Mouse (Mus musculus): ENCODE measurements around the gene Slc39a5. TPM values are rescaled to one million over a fixed set of nuclear protein-coding genes. Genes with fewer than 3 reads are reported as not detected.

Gene Slc39a5
- polyA plus RNA-seq (2016; fragmentation: Nextera tagmentation; extraction: Ambion mirVana) = not detected in 2 replicates

DNA sequence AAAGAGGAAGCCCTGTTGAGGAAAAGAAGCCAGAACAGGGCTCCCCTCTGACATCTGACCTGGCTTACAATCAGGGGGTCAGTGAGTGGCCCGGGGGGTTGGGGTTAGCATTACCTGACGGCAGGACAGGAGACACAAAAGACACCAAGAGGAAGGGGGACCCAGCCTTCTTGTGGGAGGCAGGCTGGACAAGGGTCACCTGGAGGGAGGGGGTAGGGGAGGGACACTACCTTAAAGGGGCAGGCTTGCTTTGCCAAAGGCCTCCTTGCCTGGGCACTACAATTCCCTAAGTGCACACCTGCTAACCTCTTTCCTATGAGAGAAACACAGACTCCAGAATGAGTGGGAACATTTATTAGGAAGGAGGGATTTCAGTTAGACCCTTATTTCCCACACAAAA lies at the start of gene Slc39a5:
Gene Slc39a5 (minus strand): TSS at position 174 of the 400 bp plus-strand sequence.
- Histone ChIP-seq H3K4me3 (no peak within 1 kb of the TSS), H3K9ac (replicated peaks) (no peak within 1 kb of the TSS)
- ATAC-seq (ENCODE audit: low FRiP score, low read depth) = no peak

DNA sequence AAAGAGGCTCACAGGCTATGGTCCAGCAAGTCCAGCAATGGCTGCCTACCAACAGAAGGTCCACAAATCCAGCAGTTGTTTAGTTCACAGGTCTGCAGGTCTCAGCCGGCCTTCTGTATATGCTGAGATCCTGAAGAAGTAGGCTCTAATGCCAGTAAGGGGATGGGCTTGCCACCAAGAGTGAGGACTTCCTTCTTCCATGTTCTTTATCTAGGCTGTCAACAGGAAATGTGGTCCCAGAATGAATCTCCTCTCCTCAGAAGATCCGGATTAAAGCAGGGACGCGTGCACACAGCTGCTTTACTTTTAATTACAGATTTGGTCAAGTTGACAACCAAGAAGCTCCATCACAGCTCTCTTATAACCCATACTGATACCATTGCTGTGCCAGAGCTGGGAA lies 44.4 kb upstream of the Slc39a5 start:
- peaks cover 20% of the 10 kb centered on the region for H3K36me3 ChIP-seq
- H3K9me3 ChIP-seq = no peaks in the 10 kb centered on the region
- no peak overlapping the region for H3K4me3 ChIP-seq
- WGBS = 89% methylated on average over 4 of the region's 4 CpGs
- ATAC-seq (ENCODE audit: low FRiP score, low read depth) = no peak
- no peak overlapping the region for H3K9ac ChIP-seq (replicated peaks)
- H3K27ac ChIP-seq (replicated peaks) = no peak overlapping the region
- no peaks in the 10 kb centered on the region for H3K4me1 ChIP-seq
- no peaks in the 10 kb centered on the region for H3K27me3 ChIP-seq
- no peak overlapping the region for H3K4me2 ChIP-seq (replicated peaks)

More for the DNA sequence above, at the start of gene Slc39a5:
- Histone ChIP-seq H3K27ac (replicated peaks) (0 out of 2 replicates have a peak within 1 kb of the TSS, but pooled peaks have one; percentile 6), H3K36me3 (peaks cover 24% of the 10 kb centered on the region), H3K4me1 (peaks cover 13% of the 10 kb centered on the region), H3K9me3 (no peaks in the 10 kb centered on the region), H3K4me2 (replicated peaks) (no peak within 1 kb of the TSS), H3K27me3 (no peaks in the 10 kb centered on the region)
- 26% methylated on average over 2 of the region's 2 CpGs for WGBS

DNA sequence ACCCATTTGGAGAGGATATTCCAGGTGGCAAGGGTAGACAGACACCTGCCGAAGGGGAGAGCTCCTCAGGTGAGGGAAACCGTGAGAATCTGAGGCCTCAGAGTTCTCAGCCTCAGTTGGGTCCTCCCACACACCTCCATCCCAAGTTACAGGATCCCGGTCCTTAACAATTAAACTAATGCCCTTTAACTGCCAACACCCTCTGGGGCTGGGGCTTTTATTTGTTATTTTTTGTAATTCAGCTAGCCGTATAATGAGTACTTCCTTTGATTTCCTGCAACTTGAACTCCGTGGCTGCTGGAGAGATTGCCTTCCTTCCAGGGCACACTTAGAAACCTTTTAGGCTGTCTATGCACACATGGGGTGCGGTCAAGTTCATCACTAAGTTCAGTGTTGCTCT lies 43.3 kb upstream of the Slc39a5 start:
- Histone ChIP-seq H3K27me3 (no peaks in the 10 kb centered on the region), H3K4me2 (replicated peaks) (no peak overlapping the region), H3K4me3 (no peak overlapping the region), H3K9me3 (no peaks in the 10 kb centered on the region), H3K27ac (replicated peaks) (no peak overlapping the region), H3K9ac (replicated peaks) (no peak overlapping the region), H3K36me3 (peaks cover 28% of the 10 kb centered on the region), H3K4me1 (no peaks in the 10 kb centered on the region)
- ATAC-seq (ENCODE audit: low FRiP score, low read depth) = no peak
- WGBS = 77% methylated on average over 6 of the region's 6 CpGs

DNA sequence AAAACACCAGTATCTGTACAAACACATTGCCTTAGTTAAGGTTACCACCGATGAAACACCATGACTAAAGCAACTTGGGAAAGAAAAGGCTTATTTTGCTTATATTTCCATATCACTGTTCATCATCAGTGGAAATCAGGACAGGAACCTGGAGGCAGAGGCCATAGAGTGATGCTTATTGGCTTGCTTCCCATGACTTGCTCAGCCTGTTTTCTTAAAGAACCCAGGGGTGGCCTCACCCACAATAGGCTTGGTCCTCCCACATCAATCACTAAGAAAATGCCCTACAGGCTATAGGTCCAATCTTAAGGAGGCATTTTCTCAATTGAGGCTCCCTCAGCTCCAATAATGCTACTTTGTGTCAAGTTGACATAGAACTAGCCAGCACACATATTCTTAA lies 41.7 kb upstream of the Slc39a5 start:
- no peaks in the 10 kb centered on the region for H3K9me3 ChIP-seq
- H3K4me1 ChIP-seq = no peaks in the 10 kb centered on the region
- ATAC-seq (ENCODE audit: low FRiP score, low read depth) = no peak
- no peak overlapping the region for H3K9ac ChIP-seq (replicated peaks)
- no peaks in the 10 kb centered on the region for H3K27me3 ChIP-seq
- 95% methylated on average over 1 of the region's 1 CpGs for WGBS
- H3K27ac ChIP-seq (replicated peaks) = no peak overlapping the region
- peaks cover 43% of the 10 kb centered on the region for H3K36me3 ChIP-seq
- H3K4me2 ChIP-seq (replicated peaks) = no peak overlapping the region
- no peak overlapping the region for H3K4me3 ChIP-seq

DNA sequence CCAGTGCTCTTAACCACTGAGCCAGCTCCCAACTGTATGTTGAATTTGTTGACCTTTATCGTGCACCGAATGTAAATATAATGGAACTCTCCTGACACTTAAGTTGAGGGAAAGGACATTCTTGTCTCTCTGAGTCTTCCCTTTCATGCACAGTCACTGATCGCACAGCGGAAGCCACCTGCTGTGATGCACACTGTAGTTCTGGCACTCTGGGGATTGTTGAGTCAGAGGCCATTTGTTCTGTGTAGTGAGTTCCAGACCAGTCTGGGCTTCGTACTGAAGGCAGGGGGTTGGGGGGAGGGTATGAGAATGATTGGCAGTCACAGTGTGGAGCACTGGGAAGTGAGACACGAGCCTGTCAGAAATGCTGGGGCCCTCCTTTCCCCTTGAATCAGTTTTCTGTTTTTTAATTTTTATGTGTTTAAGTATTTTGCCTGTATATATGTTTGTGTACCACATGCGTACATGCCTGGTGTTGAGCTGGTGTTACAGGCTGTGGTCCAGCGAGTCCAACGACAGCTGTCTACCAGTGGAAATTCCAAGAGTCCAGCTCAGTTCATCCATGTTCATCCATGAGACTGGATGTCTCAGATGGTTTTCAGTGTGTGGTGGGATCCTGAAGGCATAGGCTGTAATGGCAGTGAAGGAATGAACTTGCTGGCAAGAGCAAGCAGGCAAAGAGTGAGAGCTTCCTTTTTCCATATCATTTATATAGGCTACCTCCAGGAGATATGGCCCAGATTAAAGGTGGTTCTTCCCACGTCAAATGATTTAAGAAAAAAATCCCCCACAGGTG lies 40.5 kb upstream of the Slc39a5 start:
- 88% methylated on average over 10 of the region's 10 CpGs for WGBS
- Histone ChIP-seq H3K4me2 (replicated peaks) (no peak overlapping the region), H3K36me3 (peaks cover 55% of the 10 kb centered on the region), H3K4me1 (no peaks in the 10 kb centered on the region), H3K27me3 (no peaks in the 10 kb centered on the region), H3K9ac (replicated peaks) (no peak overlapping the region), H3K9me3 (no peaks in the 10 kb centered on the region), H3K4me3 (no peak overlapping the region), H3K27ac (replicated peaks) (no peak overlapping the region)
- no peak for ATAC-seq (ENCODE audit: low FRiP score, low read depth)

DNA sequence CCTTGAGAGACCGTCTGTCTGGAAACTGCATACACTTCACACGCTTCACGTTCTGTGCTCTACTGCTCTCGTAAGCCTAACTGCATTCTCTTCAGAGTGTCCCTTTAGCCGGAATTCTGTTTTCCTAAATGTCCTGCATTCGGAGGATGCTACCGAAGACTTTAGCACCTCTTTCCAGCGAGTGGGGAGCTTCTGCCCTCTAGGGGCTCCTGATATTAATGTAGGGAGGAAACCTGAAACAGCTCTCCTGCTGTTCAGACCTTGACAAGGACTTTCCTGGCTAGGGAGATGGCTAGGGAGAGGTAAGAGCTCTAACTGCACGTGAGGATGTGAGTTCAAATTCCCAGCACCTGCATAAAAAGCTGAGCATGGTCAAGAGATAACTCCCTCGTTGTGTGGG lies 39.4 kb upstream of the Slc39a5 start:
- Histone ChIP-seq H3K36me3 (peaks cover 67% of the 10 kb centered on the region), H3K4me1 (no peaks in the 10 kb centered on the region), H3K27me3 (no peaks in the 10 kb centered on the region), H3K9ac (replicated peaks) (no peak overlapping the region), H3K9me3 (no peaks in the 10 kb centered on the region), H3K27ac (replicated peaks) (no peak overlapping the region), H3K4me2 (replicated peaks) (no peak overlapping the region), H3K4me3 (no peak overlapping the region)
- WGBS = 69% methylated on average over 10 of the region's 10 CpGs
- no peak for ATAC-seq (ENCODE audit: low FRiP score, low read depth)

DNA sequence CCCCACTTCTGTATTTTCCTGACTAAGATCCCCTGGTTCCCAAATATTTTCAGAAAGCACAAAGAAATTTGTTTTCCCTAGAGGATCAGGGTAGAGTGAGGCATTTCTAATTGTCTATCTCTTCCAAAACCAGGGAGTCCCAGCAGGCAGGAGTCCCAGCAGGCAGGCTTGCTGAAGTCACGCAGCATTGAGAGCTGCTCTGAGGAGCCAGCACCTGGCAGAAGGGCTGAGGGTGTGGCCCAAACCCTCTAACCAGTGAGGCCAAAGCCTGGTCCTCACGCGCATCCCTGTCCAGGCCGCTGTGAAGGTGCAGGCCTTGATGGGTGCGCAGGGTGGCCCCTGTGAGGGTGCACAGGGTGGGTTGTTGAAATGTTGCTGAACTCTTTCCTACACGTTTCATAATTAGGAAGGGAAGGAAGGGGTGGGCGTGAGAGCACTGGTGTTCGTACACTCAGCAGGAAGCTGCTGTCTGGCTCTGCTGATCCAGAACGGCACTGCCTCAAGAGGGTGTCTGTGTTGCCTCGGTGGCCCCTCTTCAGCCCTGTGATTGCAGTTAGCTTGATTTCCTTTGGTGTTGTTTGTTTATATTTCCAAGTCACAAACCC lies 37.7 kb upstream of the Slc39a5 start:
- Histone ChIP-seq H3K9ac (replicated peaks) (no peak overlapping the region), H3K27ac (replicated peaks) (no peak overlapping the region), H3K4me3 (no peak overlapping the region), H3K4me1 (no peaks in the 10 kb centered on the region), H3K27me3 (no peaks in the 10 kb centered on the region), H3K4me2 (replicated peaks) (no peak overlapping the region), H3K9me3 (no peaks in the 10 kb centered on the region), H3K36me3 (peaks cover 79% of the 10 kb centered on the region)
- 87% methylated on average over 10 of the region's 10 CpGs for WGBS
- ATAC-seq (ENCODE audit: low FRiP score, low read depth) = no peak

DNA sequence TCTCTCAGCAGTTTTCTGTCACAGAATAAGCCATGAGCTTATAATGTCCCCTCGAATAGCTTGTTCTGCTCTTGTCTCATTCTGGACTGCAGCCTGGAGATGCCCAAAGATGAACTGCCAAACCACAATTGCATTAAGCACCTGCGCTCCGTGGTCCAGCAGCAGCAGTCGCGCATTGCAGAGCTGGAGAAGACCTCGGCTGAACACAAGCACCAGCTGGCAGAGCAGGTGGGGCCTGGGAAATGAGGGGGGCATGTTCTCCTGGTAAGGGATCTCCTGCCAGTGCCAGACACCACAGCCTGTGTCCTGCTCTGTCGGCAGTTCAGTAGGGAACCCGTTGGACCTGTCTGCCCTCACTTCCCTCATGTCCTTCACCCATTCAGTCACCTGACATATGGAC lies 35.3 kb upstream of the Slc39a5 start:
- WGBS = 95% methylated on average over 8 of the region's 8 CpGs
- Histone ChIP-seq H3K4me3 (no peak overlapping the region), H3K27me3 (no peaks in the 10 kb centered on the region), H3K4me2 (replicated peaks) (no peak overlapping the region), H3K4me1 (no peaks in the 10 kb centered on the region), H3K9me3 (no peaks in the 10 kb centered on the region), H3K36me3 (peaks cover 76% of the 10 kb centered on the region), H3K27ac (replicated peaks) (no peak overlapping the region), H3K9ac (replicated peaks) (no peak overlapping the region)
- ATAC-seq (ENCODE audit: low FRiP score, low read depth) = no peak

DNA sequence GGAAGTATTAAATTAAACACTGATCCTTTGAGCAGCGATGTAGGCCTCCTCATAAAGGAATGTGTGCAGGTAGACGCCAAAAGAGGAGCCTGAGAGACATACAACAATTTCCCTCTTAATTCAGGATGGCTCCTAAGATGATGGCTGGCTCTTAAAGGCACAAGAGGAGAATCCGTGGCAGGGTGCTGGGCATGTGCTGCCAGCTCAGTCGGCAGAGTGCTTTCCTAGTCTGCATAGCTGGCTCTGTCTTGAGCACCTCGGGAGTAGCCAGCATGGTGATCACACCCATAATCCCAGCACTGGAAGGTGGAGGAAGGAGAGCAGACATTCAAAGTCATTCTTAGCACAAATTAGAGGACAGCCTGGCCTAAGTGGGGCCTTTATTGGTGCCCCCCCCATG lies 34.8 kb upstream of the Slc39a5 start:
- whole genome bisulfite sequencing = 84% methylated on average over 5 of the region's 5 CpGs
- Histone ChIP-seq H3K36me3 (peaks cover 76% of the 10 kb centered on the region), H3K9ac (replicated peaks) (no peak overlapping the region), H3K4me1 (no peaks in the 10 kb centered on the region), H3K4me2 (replicated peaks) (no peak overlapping the region), H3K4me3 (no peak overlapping the region), H3K27me3 (no peaks in the 10 kb centered on the region), H3K27ac (replicated peaks) (no peak overlapping the region), H3K9me3 (no peaks in the 10 kb centered on the region)
- no peak for ATAC-seq (ENCODE audit: low FRiP score, low read depth)

DNA sequence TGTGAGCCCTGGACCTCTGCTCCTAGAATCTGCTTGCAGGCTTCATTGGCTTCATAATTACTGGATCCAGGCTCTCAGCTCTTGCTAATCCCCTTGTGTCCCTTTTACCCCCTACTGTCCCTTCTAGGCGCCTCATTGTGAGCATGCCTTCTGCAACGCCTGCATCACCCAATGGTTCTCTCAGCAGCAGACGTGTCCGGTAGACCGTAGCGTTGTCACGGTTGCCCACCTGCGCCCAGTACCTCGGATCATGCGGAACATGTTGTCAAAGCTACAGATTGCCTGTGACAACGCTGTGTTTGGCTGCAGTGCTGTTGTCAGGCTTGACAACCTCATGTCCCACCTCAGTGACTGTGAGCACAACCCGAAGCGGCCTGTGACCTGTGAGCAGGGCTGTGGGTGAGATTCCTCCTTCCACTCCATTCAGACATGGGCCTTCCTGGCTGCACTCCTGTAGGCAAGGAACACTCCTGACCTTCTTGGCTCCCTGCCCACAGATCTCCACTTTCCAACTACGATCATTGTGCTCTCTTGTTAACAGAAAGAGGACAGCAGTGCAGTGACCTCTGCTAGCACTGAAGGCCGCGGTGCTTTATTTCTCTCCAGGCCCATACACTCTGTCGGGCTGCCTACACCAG lies 34.3 kb upstream of the Slc39a5 start:
- 78% methylated on average over 17 of the region's 17 CpGs for WGBS
- no peak overlapping the region for H3K9ac ChIP-seq (replicated peaks)
- H3K36me3 ChIP-seq = peaks cover 76% of the 10 kb centered on the region
- H3K4me1 ChIP-seq = no peaks in the 10 kb centered on the region
- no peak overlapping the region for H3K27ac ChIP-seq (replicated peaks)
- H3K27me3 ChIP-seq = no peaks in the 10 kb centered on the region
- H3K4me2 ChIP-seq (replicated peaks) = no peak overlapping the region
- ATAC-seq (ENCODE audit: low FRiP score, low read depth) = no peak
- H3K9me3 ChIP-seq = no peaks in the 10 kb centered on the region
- H3K4me3 ChIP-seq = no peak overlapping the region

DNA sequence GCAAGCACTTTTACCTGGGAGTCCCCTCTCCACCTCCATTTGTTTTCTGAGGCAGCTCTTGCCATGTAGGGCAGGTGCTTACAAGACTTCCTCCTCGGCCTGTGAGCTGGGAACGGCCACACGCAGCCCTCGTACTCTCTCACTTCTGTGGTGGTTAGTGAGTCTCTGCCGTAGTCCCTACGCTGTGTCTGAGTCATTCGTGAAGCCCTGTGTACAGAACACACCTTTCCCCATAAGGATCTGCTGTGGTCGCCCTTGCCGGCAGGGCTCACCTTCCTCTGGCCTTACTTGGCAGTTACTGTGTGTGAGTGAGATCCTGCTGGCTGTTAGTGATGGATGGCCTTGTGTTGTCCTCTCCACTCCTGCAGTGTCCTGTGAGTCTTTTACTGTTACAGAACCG lies 33.7 kb upstream of the Slc39a5 start:
- WGBS = 89% methylated on average over 10 of the region's 10 CpGs
- no peak for ATAC-seq (ENCODE audit: low FRiP score, low read depth)
- Histone ChIP-seq H3K27ac (replicated peaks) (no peak overlapping the region), H3K4me1 (no peaks in the 10 kb centered on the region), H3K36me3 (peaks cover 78% of the 10 kb centered on the region), H3K27me3 (no peaks in the 10 kb centered on the region), H3K4me3 (no peak overlapping the region), H3K4me2 (replicated peaks) (no peak overlapping the region), H3K9ac (replicated peaks) (no peak overlapping the region), H3K9me3 (no peaks in the 10 kb centered on the region)

DNA sequence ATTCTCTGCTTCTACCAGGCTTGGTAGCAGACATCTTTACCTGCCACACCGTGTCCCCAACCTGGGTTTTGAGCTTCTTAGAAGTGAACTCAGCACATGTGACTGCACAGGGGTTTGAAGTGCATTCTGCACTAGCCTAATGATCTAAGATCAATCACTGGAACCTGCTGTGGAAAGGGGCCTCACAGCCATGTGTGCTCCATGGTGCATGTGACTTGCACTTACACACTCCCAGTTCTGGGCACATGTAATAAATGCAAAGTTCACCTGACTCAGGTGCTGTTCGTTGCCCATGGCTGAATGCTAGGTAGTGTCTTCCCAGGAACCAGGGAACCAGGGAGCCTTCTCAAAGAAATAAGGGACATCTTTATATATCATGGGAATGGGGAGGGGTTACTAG lies 32.4 kb upstream of the Slc39a5 start:
- Histone ChIP-seq H3K36me3 (peaks cover 78% of the 10 kb centered on the region), H3K9ac (replicated peaks) (no peak overlapping the region), H3K9me3 (no peaks in the 10 kb centered on the region), H3K4me1 (no peaks in the 10 kb centered on the region), H3K27me3 (no peaks in the 10 kb centered on the region), H3K4me3 (no peak overlapping the region), H3K27ac (replicated peaks) (no peak overlapping the region), H3K4me2 (replicated peaks) (no peak overlapping the region)
- 97% methylated on average over 2 of the region's 2 CpGs for WGBS
- ATAC-seq (ENCODE audit: low FRiP score, low read depth) = no peak

All from midbrain, embryonic 12.5 days (tissue).